Mouse (Mus musculus): ENCODE data around the gene Osbpl6. TPM values are rescaled to one million over a fixed set of nuclear protein-coding genes. Genes with fewer than 3 reads are reported as not detected.
A peak's percentile ranks its signal among the peaks of the same experiment; 100 is the strongest.

Osbpl6 gene
- polyA plus RNA-seq, 1 experiment from 2014 or later = 12.7 TPM

- Histone ChIP-seq H3K4me3 (ENCODE audit: low read depth, low read length) (no peak overlapping the region), H3K4me1 (ENCODE audit: control insufficient read depth, insufficient read depth, low read length) (no peaks in the 10 kb centered on the region), H3K9ac (replicated peaks; ENCODE audit: low read depth, low read length) (no peak overlapping the region), H3K4me2 (replicated peaks; ENCODE audit: low read depth, low read length) (no peak overlapping the region), H3K36me3 (ENCODE audit: control insufficient read depth, insufficient read depth, low read length) (no peaks in the 10 kb centered on the region), H3K27ac (ENCODE audit: low read length) (no peak overlapping the region), H3K9me3 (ENCODE audit: control insufficient read depth, low read depth, low read length) (no peaks in the 10 kb centered on the region), H3K27me3 (ENCODE audit: control insufficient read depth, insufficient read depth, low read length) (no peaks in the 10 kb centered on the region)
- 47% methylated on average over 6 of the region's 6 CpGs for WGBS
- ATAC-seq (ENCODE audit: insufficient number of reproducible peaks, insufficient read depth, low FRiP score, low read depth) = peak; percentile 14; the same call in 1 of the 2 replicates
Observed at GRCm38 (mm10) chr2:76469091-76469750, 62.9 kb downstream of the Osbpl6 start.

- Histone ChIP-seq H3K27ac (ENCODE audit: low read length) (no peak overlapping the region), H3K4me2 (replicated peaks; ENCODE audit: low read depth, low read length) (no peak overlapping the region), H3K9ac (replicated peaks; ENCODE audit: low read depth, low read length) (no peak overlapping the region), H3K4me3 (ENCODE audit: low read depth, low read length) (no peak overlapping the region), H3K9me3 (ENCODE audit: control insufficient read depth, low read depth, low read length) (no peaks in the 10 kb centered on the region), H3K4me1 (ENCODE audit: control insufficient read depth, insufficient read depth, low read length) (no peaks in the 10 kb centered on the region), H3K27me3 (ENCODE audit: control insufficient read depth, insufficient read depth, low read length) (no peaks in the 10 kb centered on the region), H3K36me3 (ENCODE audit: control insufficient read depth, insufficient read depth, low read length) (no peaks in the 10 kb centered on the region)
- ATAC-seq (ENCODE audit: insufficient number of reproducible peaks, insufficient read depth, low FRiP score, low read depth) = no peak
- 66% methylated on average over 8 of the region's 8 CpGs for WGBS
Observed at GRCm38 (mm10) chr2:76469751-76470099, 63.4 kb downstream of the Osbpl6 start.

GRCm38 (mm10) chr2:76470391-76470790 is 64.1 kb downstream of the Osbpl6 start:
- 71% methylated on average over 9 of the region's 9 CpGs for WGBS
- no peaks in the 10 kb centered on the region for H3K27me3 ChIP-seq (ENCODE audit: control insufficient read depth, insufficient read depth, low read length)
- H3K9me3 ChIP-seq (ENCODE audit: control insufficient read depth, low read depth, low read length) = no peaks in the 10 kb centered on the region
- no peak overlapping the region for H3K4me2 ChIP-seq (replicated peaks; ENCODE audit: low read depth, low read length)
- no peak overlapping the region for H3K4me3 ChIP-seq (ENCODE audit: low read depth, low read length)
- no peak for ATAC-seq (ENCODE audit: insufficient number of reproducible peaks, insufficient read depth, low FRiP score, low read depth)
- no peak overlapping the region for H3K9ac ChIP-seq (replicated peaks; ENCODE audit: low read depth, low read length)
- no peak overlapping the region for H3K27ac ChIP-seq (ENCODE audit: low read length)
- no peaks in the 10 kb centered on the region for H3K36me3 ChIP-seq (ENCODE audit: control insufficient read depth, insufficient read depth, low read length)
- no peaks in the 10 kb centered on the region for H3K4me1 ChIP-seq (ENCODE audit: control insufficient read depth, insufficient read depth, low read length)

GRCm38 (mm10) chr2:76475788-76476187 is 69.5 kb downstream of the Osbpl6 start:
- H3K9ac ChIP-seq (replicated peaks; ENCODE audit: low read depth, low read length) = no peak overlapping the region
- no peak for ATAC-seq (ENCODE audit: insufficient number of reproducible peaks, insufficient read depth, low FRiP score, low read depth)
- H3K4me2 ChIP-seq (replicated peaks; ENCODE audit: low read depth, low read length) = no peak overlapping the region
- H3K4me1 ChIP-seq (ENCODE audit: control insufficient read depth, insufficient read depth, low read length) = no peaks in the 10 kb centered on the region
- WGBS = 40% methylated on average over 1 of the region's 1 CpGs
- no peaks in the 10 kb centered on the region for H3K9me3 ChIP-seq (ENCODE audit: control insufficient read depth, low read depth, low read length)
- H3K4me3 ChIP-seq (ENCODE audit: low read depth, low read length) = no peak overlapping the region
- no peak overlapping the region for H3K27ac ChIP-seq (ENCODE audit: low read length)
- no peaks in the 10 kb centered on the region for H3K27me3 ChIP-seq (ENCODE audit: control insufficient read depth, insufficient read depth, low read length)
- no peaks in the 10 kb centered on the region for H3K36me3 ChIP-seq (ENCODE audit: control insufficient read depth, insufficient read depth, low read length)

- Histone ChIP-seq H3K4me3 (ENCODE audit: low read depth, low read length) (no peak overlapping the region), H3K36me3 (ENCODE audit: control insufficient read depth, insufficient read depth, low read length) (no peaks in the 10 kb centered on the region), H3K9me3 (ENCODE audit: control insufficient read depth, low read depth, low read length) (no peaks in the 10 kb centered on the region), H3K27me3 (ENCODE audit: control insufficient read depth, insufficient read depth, low read length) (no peaks in the 10 kb centered on the region), H3K4me1 (ENCODE audit: control insufficient read depth, insufficient read depth, low read length) (no peaks in the 10 kb centered on the region), H3K4me2 (replicated peaks; ENCODE audit: low read depth, low read length) (no peak overlapping the region), H3K9ac (replicated peaks; ENCODE audit: low read depth, low read length) (no peak overlapping the region), H3K27ac (ENCODE audit: low read length) (no peak overlapping the region)
- no peak for ATAC-seq (ENCODE audit: insufficient number of reproducible peaks, insufficient read depth, low FRiP score, low read depth)
- WGBS = 89% methylated on average over 4 of the region's 4 CpGs
Observed at GRCm38 (mm10) chr2:76488764-76489163, 82.5 kb downstream of the Osbpl6 start.

GRCm38 (mm10) chr2:76490198-76490597 is 83.9 kb downstream of the Osbpl6 start:
- H3K36me3 ChIP-seq (ENCODE audit: control insufficient read depth, insufficient read depth, low read length) = no peaks in the 10 kb centered on the region
- no peak overlapping the region for H3K9ac ChIP-seq (replicated peaks; ENCODE audit: low read depth, low read length)
- no peak for ATAC-seq (ENCODE audit: insufficient number of reproducible peaks, insufficient read depth, low FRiP score, low read depth)
- H3K4me3 ChIP-seq (ENCODE audit: low read depth, low read length) = no peak overlapping the region
- 91% methylated on average over 8 of the region's 8 CpGs for WGBS
- no peaks in the 10 kb centered on the region for H3K27me3 ChIP-seq (ENCODE audit: control insufficient read depth, insufficient read depth, low read length)
- no peaks in the 10 kb centered on the region for H3K4me1 ChIP-seq (ENCODE audit: control insufficient read depth, insufficient read depth, low read length)
- H3K27ac ChIP-seq (ENCODE audit: low read length) = no peak overlapping the region
- no peaks in the 10 kb centered on the region for H3K9me3 ChIP-seq (ENCODE audit: control insufficient read depth, low read depth, low read length)
- H3K4me2 ChIP-seq (replicated peaks; ENCODE audit: low read depth, low read length) = no peak overlapping the region

- no peak for ATAC-seq (ENCODE audit: insufficient number of reproducible peaks, insufficient read depth, low FRiP score, low read depth)
- WGBS = 91% methylated on average over 6 of the region's 6 CpGs
- no peaks in the 10 kb centered on the region for H3K27me3 ChIP-seq (ENCODE audit: control insufficient read depth, insufficient read depth, low read length)
Observed at GRCm38 (mm10) chr2:76491371-76491770, 85.1 kb downstream of the Osbpl6 start.

GRCm38 (mm10) chr2:76492224-76492623 is 85.9 kb downstream of the Osbpl6 start:
- H3K4me1 ChIP-seq (ENCODE audit: control insufficient read depth, insufficient read depth, low read length) = no peaks in the 10 kb centered on the region
- 0 out of 2 replicates have a peak, but pooled peaks have one; percentile 8 for ATAC-seq (ENCODE audit: insufficient number of reproducible peaks, insufficient read depth, low FRiP score, low read depth)
- H3K36me3 ChIP-seq (ENCODE audit: control insufficient read depth, insufficient read depth, low read length) = no peaks in the 10 kb centered on the region
- no peaks in the 10 kb centered on the region for H3K9me3 ChIP-seq (ENCODE audit: control insufficient read depth, low read depth, low read length)
- WGBS = 46% methylated on average over 7 of the region's 7 CpGs
- H3K9ac ChIP-seq (replicated peaks; ENCODE audit: low read depth, low read length) = no peak overlapping the region
- H3K27me3 ChIP-seq (ENCODE audit: control insufficient read depth, insufficient read depth, low read length) = no peaks in the 10 kb centered on the region
- H3K4me2 ChIP-seq (replicated peaks; ENCODE audit: low read depth, low read length) = no peak overlapping the region
- no peak overlapping the region for H3K4me3 ChIP-seq (ENCODE audit: low read depth, low read length)
- no peak overlapping the region for H3K27ac ChIP-seq (ENCODE audit: low read length)

More at GRCm38 (mm10) chr2:76491371-76491770, 85.1 kb downstream of the Osbpl6 start:
- no peak overlapping the region for H3K9ac ChIP-seq (replicated peaks; ENCODE audit: low read depth, low read length)
- H3K36me3 ChIP-seq (ENCODE audit: control insufficient read depth, insufficient read depth, low read length) = no peaks in the 10 kb centered on the region
- no peaks in the 10 kb centered on the region for H3K4me1 ChIP-seq (ENCODE audit: control insufficient read depth, insufficient read depth, low read length)
- H3K9me3 ChIP-seq (ENCODE audit: control insufficient read depth, low read depth, low read length) = no peaks in the 10 kb centered on the region
- no peak overlapping the region for H3K4me3 ChIP-seq (ENCODE audit: low read depth, low read length)
- no peak overlapping the region for H3K27ac ChIP-seq (ENCODE audit: low read length)
- H3K4me2 ChIP-seq (replicated peaks; ENCODE audit: low read depth, low read length) = no peak overlapping the region

Measured in stomach, embryonic 14.5 days (tissue).